Mouse (Mus musculus) liver, postnatal 0 days (tissue): ENCODE data around the gene Rab10. TPM values are rescaled to one million over a fixed set of nuclear protein-coding genes. Genes with fewer than 3 reads are reported as not detected.

Source experiments
- ATAC-seq: fragments of 200-750 bp; cut with Nextera tagmentation; 2 replicates; pipeline ENCODE4 v1.8.0; 2017; ENCODE audit warnings: mild to moderate bottlenecking, moderate library complexity
- DNase-seq: peaks from one replicate; pipeline ENCODE4 v3.0.0-alpha.2; 2016
- H3K27ac ChIP-seq: fragments of 300-500 bp; sonication (generic); 2 replicates; pipeline ENCODE4 v1.5.1; 2014; ENCODE audit warnings: antibody characterized with exemption, moderate library complexity, mild to moderate bottlenecking, low read depth
- H3K27me3 ChIP-seq: fragments of 300-500 bp; sonication (generic); 2 replicates; pipeline ENCODE4 v1.6.1; 2014; ENCODE audit warnings: low read length, control low read depth, mixed read lengths; ENCODE audit not compliant: insufficient read depth
- H3K36me3 ChIP-seq: fragments of 300-500 bp; sonication (generic); replicated peaks from 2 replicates; pipeline ENCODE4 v1.6.1; 2014; ENCODE audit warnings: mild to moderate bottlenecking, control low read depth, low read length, moderate library complexity, mixed read lengths; ENCODE audit not compliant: insufficient read depth
- H3K4me1 ChIP-seq: fragments of 300-500 bp; sonication (generic); 2 replicates; pipeline ENCODE4 v1.6.1; 2014; ENCODE audit warnings: antibody characterized with exemption, mild to moderate bottlenecking, control low read depth; ENCODE audit not compliant: insufficient read depth
- H3K4me2 ChIP-seq: fragments of 300-500 bp; sonication (generic); 2 replicates; pipeline ENCODE4 v1.6.1; 2014; ENCODE audit warnings: low read depth, mild to moderate bottlenecking, low read length, moderate library complexity, mixed read lengths
- H3K4me3 ChIP-seq: fragments of 300-500 bp; sonication (generic); 2 replicates; pipeline ENCODE4 v1.5.1; 2014; ENCODE audit warnings: low read depth, low read length
- H3K9ac ChIP-seq: fragments of 300-500 bp; sonication (generic); replicated peaks from 2 replicates; pipeline ENCODE4 v1.6.1; 2014; ENCODE audit warnings: mild to moderate bottlenecking, moderate library complexity
- H3K9me3 ChIP-seq: fragments of 300-500 bp; sonication (generic); 2 replicates; pipeline ENCODE4 v1.6.1; 2016; ENCODE audit warnings: mild to moderate bottlenecking, control low read depth, low read length, mixed read lengths
- CTCF ChIP-seq: sonication (generic); IDR thresholded peaks from 2 replicates; pipeline ENCODE4 v1.5.1; 2016; ENCODE audit warnings: antibody characterized with exemption, low read depth
- EP300 ChIP-seq: IDR thresholded peaks from 2 replicates; pipeline ENCODE4 v1.6.1; 2016; ENCODE audit warnings: antibody characterized with exemption, low read depth, mild to moderate bottlenecking
- WGBS: fragments of 180-500 bp; shearing (Covaris S2); extraction: QIAGEN DNeasy Blood & Tissue Kit; methylation state at CpG from one replicate; pipeline ENCODE4 v1.1.7; 2014; ENCODE audit not compliant: insufficient replicate concordance; 5-methylcytosine and 5-hydroxymethylcytosine counted together
- polyA plus RNA-seq: library from polyadenylated mRNA; unstranded; fragments of >200 nt; fragmentation: Nextera tagmentation; extraction: Ambion mirVana; gene quantifications from 2 replicates; pipeline ENCODE4 v1.2.1, GENCODE M21; 2015

Gene Rab10
- polyA plus RNA-seq, 1 experiment from 2014 or later = 31.6 TPM

- ATAC-seq = no peak
- H3K9me3 ChIP-seq = no peaks in the 10 kb centered on the region
- peak overlapping the region; percentile 1; the same call in 1 of the 2 replicates for H3K4me2 ChIP-seq
- TF ChIP-seq CTCF = no peak
- TF ChIP-seq EP300 = no peak
- H3K4me3 ChIP-seq = no peak overlapping the region
- peaks cover 30% of the 10 kb centered on the region for H3K4me1 ChIP-seq
- H3K27ac ChIP-seq = peak overlapping the region; percentile 46
- H3K9ac ChIP-seq = no peak overlapping the region
- DNase-seq = no peak
- no peaks in the 10 kb centered on the region for H3K27me3 ChIP-seq
- 44% methylated on average over 1 of the region's 1 CpGs for WGBS
- 0 out of 2 replicates have a peak, but pooled peaks cover 3% of the 10 kb centered on the region for H3K36me3 ChIP-seq
Observed at GRCm38 (mm10) chr12:3282954-3283353, 26.8 kb downstream of the Rab10 start.

DNA sequence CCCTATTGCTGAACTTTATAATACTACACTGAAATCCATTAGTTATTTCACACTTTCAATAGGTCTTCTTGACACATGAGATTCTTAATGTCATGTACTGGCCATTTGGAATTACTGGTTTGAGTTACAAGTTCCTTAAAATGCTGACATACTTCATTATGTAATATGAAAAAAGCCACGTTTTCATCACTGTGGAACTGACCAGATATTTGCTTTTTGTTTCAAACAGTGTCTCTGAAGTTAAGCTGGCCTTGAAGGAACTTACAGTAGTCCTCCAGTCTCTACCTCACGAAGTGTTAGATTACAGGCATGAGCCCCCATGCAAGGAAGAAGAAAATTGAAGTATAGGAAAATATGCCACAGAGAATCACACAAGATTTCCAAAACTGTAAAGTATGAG is 27.2 kb downstream of the Rab10 start:
- WGBS = 51% methylated on average over 2 of the region's 2 CpGs
- H3K9ac ChIP-seq = no peak overlapping the region
- ATAC-seq (no peak), DNase-seq (no peak)
- TF ChIP-seq CTCF = no peak
- TF ChIP-seq EP300 = no peak
- 0 out of 2 replicates have a peak, but pooled peaks cover 3% of the 10 kb centered on the region for H3K36me3 ChIP-seq
- peak overlapping the region; percentile 46; the same call in 1 of the 2 replicates for H3K27ac ChIP-seq
- peaks cover 29% of the 10 kb centered on the region for H3K4me1 ChIP-seq
- H3K4me3 ChIP-seq = no peak overlapping the region
- no peaks in the 10 kb centered on the region for H3K27me3 ChIP-seq
- H3K4me2 ChIP-seq = no peak overlapping the region
- H3K9me3 ChIP-seq = no peaks in the 10 kb centered on the region

DNA sequence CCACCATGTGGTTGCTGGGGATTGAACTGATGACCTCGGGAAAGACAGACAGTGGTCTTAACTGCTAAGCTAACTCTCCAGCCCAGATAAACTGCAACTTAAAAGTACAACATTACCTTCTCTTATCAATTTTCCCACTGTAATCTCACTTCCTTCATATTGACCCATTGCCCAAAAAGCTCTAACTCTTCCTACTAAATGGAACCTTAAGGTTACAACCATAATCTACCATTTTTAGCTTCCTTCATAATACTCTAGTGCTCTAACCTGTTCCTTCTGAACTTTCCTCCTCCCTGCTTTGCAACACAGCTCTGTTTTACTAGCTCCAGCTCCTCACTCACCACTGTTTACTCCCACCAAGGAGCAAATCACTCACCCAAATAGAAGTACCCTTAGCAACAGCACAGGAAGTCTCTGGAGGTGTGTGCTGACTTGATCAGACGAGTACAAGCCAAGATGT is 30.9 kb downstream of the Rab10 start:
- H3K27ac ChIP-seq = no peak overlapping the region
- H3K4me2 ChIP-seq = no peak overlapping the region
- H3K4me3 ChIP-seq = no peak overlapping the region
- peaks cover 15% of the 10 kb centered on the region for H3K4me1 ChIP-seq
- no peaks in the 10 kb centered on the region for H3K27me3 ChIP-seq
- no peak for ATAC-seq
- H3K9me3 ChIP-seq = no peaks in the 10 kb centered on the region
- DNase-seq = no peak
- WGBS = 40% methylated on average over 2 of the region's 2 CpGs
- no peak for TF ChIP-seq EP300
- TF ChIP-seq CTCF = no peak
- H3K9ac ChIP-seq = no peak overlapping the region
- H3K36me3 ChIP-seq = 0 out of 2 replicates have a peak, but pooled peaks cover 3% of the 10 kb centered on the region

- Histone ChIP-seq H3K4me2 (no peak overlapping the region), H3K4me1 (no peaks in the 10 kb centered on the region), H3K9me3 (no peaks in the 10 kb centered on the region), H3K36me3 (no peaks in the 10 kb centered on the region), H3K9ac (no peak overlapping the region), H3K27me3 (no peaks in the 10 kb centered on the region), H3K4me3 (no peak overlapping the region), H3K27ac (no peak overlapping the region)
- DNase-seq = no peak
- no peak for ATAC-seq
- TF ChIP-seq EP300 = no peak
- TF ChIP-seq CTCF = peak; percentile 43; the same call in 1 of the 2 replicates
Observed at GRCm38 (mm10) chr12:3270818-3271217, 39.0 kb downstream of the Rab10 start.

DNA sequence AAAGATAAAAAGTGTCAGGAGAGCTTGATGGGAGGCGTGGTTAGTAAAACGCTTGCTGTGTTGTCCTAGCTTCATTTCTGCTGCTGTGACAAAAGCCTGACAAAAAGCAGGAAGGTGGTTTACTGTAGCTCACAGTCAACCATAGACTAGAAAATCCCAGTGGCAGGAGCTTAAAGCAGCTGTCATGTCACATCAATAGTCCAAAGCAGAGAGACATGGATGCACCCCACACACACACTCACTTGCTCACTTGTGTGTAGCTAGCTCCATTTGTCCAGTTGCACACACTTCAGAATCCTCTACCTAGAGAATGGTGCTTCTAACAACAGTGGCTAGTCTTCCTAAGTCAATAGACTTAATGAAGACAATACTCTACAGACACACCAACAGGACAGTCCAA is 42.4 kb downstream of the Rab10 start:
- Histone ChIP-seq H3K4me3 (no peak overlapping the region), H3K27ac (no peak overlapping the region), H3K4me1 (0 out of 2 replicates have a peak, but pooled peaks cover 3% of the 10 kb centered on the region), H3K9ac (no peak overlapping the region), H3K9me3 (no peaks in the 10 kb centered on the region), H3K27me3 (no peaks in the 10 kb centered on the region), H3K4me2 (no peak overlapping the region), H3K36me3 (0 out of 2 replicates have a peak, but pooled peaks cover 5% of the 10 kb centered on the region)
- DNase-seq = no peak
- 82% methylated on average over 2 of the region's 2 CpGs for WGBS
- ATAC-seq = no peak
- TF ChIP-seq EP300 = no peak
- TF ChIP-seq CTCF = no peak

GRCm38 (mm10) chr12:3265188-3265587 is 44.6 kb downstream of the Rab10 start:
- Histone ChIP-seq H3K9ac (no peak overlapping the region), H3K36me3 (peaks cover 10% of the 10 kb centered on the region; the same call in 1 of the 2 replicates), H3K4me1 (0 out of 2 replicates have a peak, but pooled peaks cover 3% of the 10 kb centered on the region), H3K27ac (no peak overlapping the region), H3K4me3 (no peak overlapping the region), H3K27me3 (no peaks in the 10 kb centered on the region), H3K4me2 (no peak overlapping the region), H3K9me3 (no peaks in the 10 kb centered on the region)
- TF ChIP-seq CTCF = no peak
- 61% methylated on average over 2 of the region's 2 CpGs for WGBS
- ATAC-seq (no peak), DNase-seq (no peak)
